Mouse (Mus musculus): Measurements from ENCODE around the gene Ung.
A peak's percentile ranks its signal among the peaks of the same experiment; 100 is the strongest.

The Ung gene

GRCm38 (mm10) chr5:114130211-114130605 is at the start of gene Ung:
TSS of gene Ung (plus strand) at chr5:114130386.
- peak; percentile 76 to 83 for DNase-seq

GRCm38 (mm10) chr5:114085501-114085900 is 44.7 kb upstream of the Ung start:
- no peak for DNase-seq

GRCm38 (mm10) chr5:114087875-114088480 is 42.2 kb upstream of the Ung start:
- peak; percentile 60 to 63 for DNase-seq

GRCm38 (mm10) chr5:114090421-114091013 is 39.7 kb upstream of the Ung start:
- DNase-seq: peak in 1 of 2 experiments; percentile 29

- DNase-seq: peak; percentile 86 to 88
Observed at GRCm38 (mm10) chr5:114091057-114091807, 39.0 kb upstream of the Ung start, which contains the start of gene Svop. TSS of gene Svop (minus strand) at chr5:114091570.

GRCm38 (mm10) chr5:114099709-114100389 is 30.3 kb upstream of the Ung start:
- DNase-seq: peak; percentile 96 to 98

GRCm38 (mm10) chr5:114100390-114101099 is 29.6 kb upstream of the Ung start:
- no peak for DNase-seq

GRCm38 (mm10) chr5:114101873-114102272 is 28.3 kb upstream of the Ung start:
- no peak for DNase-seq

GRCm38 (mm10) chr5:114102807-114103206 is 27.4 kb upstream of the Ung start:
- no peak for DNase-seq

- no peak for DNase-seq
Observed at GRCm38 (mm10) chr5:114106391-114106935, 23.7 kb upstream of the Ung start.

GRCm38 (mm10) chr5:114113334-114113733 is 16.9 kb upstream of the Ung start:
- DNase-seq: no peak

- DNase-seq: no peak
Observed at GRCm38 (mm10) chr5:114115030-114115429, 15.2 kb upstream of the Ung start.

- no peak for DNase-seq
Observed at GRCm38 (mm10) chr5:114116586-114116985, 13.6 kb upstream of the Ung start.

- no peak for DNase-seq
Observed at GRCm38 (mm10) chr5:114119806-114120205, 10.4 kb upstream of the Ung start.

GRCm38 (mm10) chr5:114126008-114126407 is 4.2 kb upstream of the Ung start:
- DNase-seq: no peak

- DNase-seq: no peak
Observed at GRCm38 (mm10) chr5:114126499-114127244, 3.5 kb upstream of the Ung start.

- DNase-seq: peak; percentile 91 to 93
Observed at GRCm38 (mm10) chr5:114127374-114128349, 2.5 kb upstream of the Ung start, which contains the start of gene Alkbh2. TSS of gene Alkbh2 (minus strand) at chr5:114128218.

- no peak for DNase-seq
Observed at GRCm38 (mm10) chr5:114129550-114130210, 506 bp upstream of the Ung start.

GRCm38 (mm10) chr5:114130698-114131520 is 723 bp downstream of the Ung start:
- peak; percentile 97 for DNase-seq

Measured in cerebellum, postnatal 14 days (tissue).